Mouse (Mus musculus) MEL (cell line): ENCODE measurements around the gene Mcrip2.

Experiments
- CTCF ChIP-seq, 3 experiments: IDR thresholded peaks in 2 of 3; conservative IDR thresholded peaks in 1 of 3; 2 replicates each; pipeline ENCODE4 v1.5.1; 2011 to 2012; ENCODE audit warnings: low read length in 3 of 3, low read depth in 2 of 3, mild to moderate bottlenecking in 2 of 3, improper control_type of control experiment in 1 of 3, inconsistent platforms in 1 of 3, mixed read lengths in 1 of 3, moderate library complexity in 1 of 3; ENCODE audit not compliant: control insufficient read depth in 1 of 3, insufficient read depth in 1 of 3, poor library complexity in 1 of 3, severe bottlenecking in 1 of 3
- EP300 ChIP-seq, 2 experiments: IDR thresholded peaks; 2 replicates each; pipeline ENCODE4 v1.6.1; 2011; ENCODE audit warnings: improper control_type of control experiment in 2 of 2, low read length in 2 of 2, low read depth in 1 of 2, mild to moderate bottlenecking in 1 of 2
- JUND ChIP-seq: IDR thresholded peaks from 2 replicates; pipeline ENCODE4 v1.6.1; 2011; ENCODE audit warnings: low read depth, mild to moderate bottlenecking, improper control_type of control experiment, low read length

DNA sequence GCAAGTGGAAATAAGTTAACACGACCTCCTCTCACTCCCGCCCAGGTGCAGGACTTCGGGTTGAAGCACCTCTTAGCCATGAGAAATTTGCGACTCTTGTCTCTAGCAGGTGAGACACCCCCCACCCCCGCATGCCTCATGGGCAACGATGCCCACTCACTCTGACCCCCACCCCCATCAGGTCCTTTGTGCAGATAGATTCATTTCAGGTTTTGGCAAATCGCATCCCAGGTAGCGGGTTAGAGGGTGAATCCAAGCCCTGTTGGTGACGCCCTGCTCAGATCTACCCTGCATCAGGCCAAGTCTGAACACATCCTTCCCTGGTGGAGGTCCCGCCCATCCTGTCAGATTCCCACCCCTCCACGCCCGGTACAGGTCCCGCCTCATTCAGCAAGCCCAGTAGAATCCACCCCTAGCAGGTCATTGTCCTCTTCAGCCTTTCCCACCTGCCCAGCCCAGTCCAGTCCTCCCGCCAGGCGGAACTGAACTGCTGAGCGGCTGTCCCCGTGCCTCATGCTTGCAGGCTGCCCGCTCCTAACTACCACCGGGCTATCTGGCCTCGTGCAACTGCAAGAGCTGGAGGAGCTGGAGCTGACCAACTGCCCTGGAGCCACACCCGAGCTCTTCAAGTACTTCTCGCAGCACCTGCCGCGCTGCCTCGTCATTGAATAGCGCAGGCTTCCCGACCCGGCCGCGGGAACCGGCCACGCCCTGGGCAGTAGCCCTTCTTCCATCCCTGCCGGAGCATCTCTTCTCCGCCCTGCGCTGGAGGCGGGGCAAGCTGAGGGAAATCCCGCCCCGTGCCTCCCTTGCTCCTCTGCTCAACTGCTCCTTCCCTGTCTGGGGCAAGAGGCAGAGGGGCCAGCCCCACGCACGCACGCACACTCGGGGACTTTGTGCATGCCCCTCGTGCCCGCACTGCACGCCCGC is 49.4 kb downstream of the Mcrip2 start:
- no peak for TF ChIP-seq JUND
- no peak for TF ChIP-seq EP300 (IDR thresholded peaks at IDR 0.05; ENCODE audit: low read depth in 1 of 2, low read length in 2 of 2)
- TF ChIP-seq CTCF (IDR thresholded peaks at IDR 0.05 in 2 of 3, conservative IDR thresholded peaks at IDR 0.05 in 1 of 3; ENCODE audit: control insufficient read depth in 1 of 3, insufficient read depth in 1 of 3, low read depth in 2 of 3, low read length in 3 of 3, poor library complexity in 1 of 3, severe bottlenecking in 1 of 3): no peak
